Mouse (Mus musculus) hindbrain, embryonic 16.5 days (tissue): ENCODE results near the gene Zswim8. TPM values are rescaled to one million over a fixed set of nuclear protein-coding genes. Genes with fewer than 3 reads are reported as not detected.
A peak's percentile ranks its signal among the peaks of the same experiment; 100 is the strongest.
"Not testable (repeated sequence)": the region's sequence is repeated elsewhere in the genome, so short reads cannot be mapped to it uniquely, and the experiment has no call there.

Source experiments
- ATAC-seq: fragments of 200-750 bp; cut with Nextera tagmentation; 2 replicates; pipeline ENCODE4 v1.8.0; 2017; ENCODE audit warnings: moderate TSS enrichment, moderate library complexity
- H3K27ac ChIP-seq: fragments of 300-500 bp; sonication (generic); 2 replicates; pipeline ENCODE4 v1.5.1; 2014; ENCODE audit warnings: low read depth, mild to moderate bottlenecking, control low read depth, low read length, moderate library complexity
- H3K27me3 ChIP-seq: fragments of 300-500 bp; sonication (generic); replicated peaks from 2 replicates; pipeline ENCODE4 v1.6.1; 2014; ENCODE audit warnings: low read length; ENCODE audit not compliant: control insufficient read depth, insufficient read depth
- H3K36me3 ChIP-seq: fragments of 300-500 bp; sonication (generic); 2 replicates; pipeline ENCODE4 v1.6.1; 2014; ENCODE audit warnings: mild to moderate bottlenecking, low read length, moderate library complexity, mixed read lengths; ENCODE audit not compliant: control insufficient read depth, insufficient read depth
- H3K4me1 ChIP-seq: fragments of 300-500 bp; sonication (generic); 2 replicates; pipeline ENCODE4 v1.6.1; 2014; ENCODE audit warnings: low read depth, low read length; ENCODE audit not compliant: control insufficient read depth, insufficient read depth
- H3K4me2 ChIP-seq: fragments of 300-500 bp; sonication (generic); 2 replicates; pipeline ENCODE4 v1.6.1; 2014; ENCODE audit warnings: mild to moderate bottlenecking, low read length, control low read depth, moderate library complexity
- H3K4me3 ChIP-seq: fragments of 300-500 bp; sonication (generic); 2 replicates; pipeline ENCODE4 v1.5.1; 2014; ENCODE audit warnings: mild to moderate bottlenecking, low read length, control low read depth, moderate library complexity
- H3K9ac ChIP-seq: fragments of 300-500 bp; sonication (generic); 2 replicates; pipeline ENCODE4 v1.6.1; 2014; ENCODE audit warnings: low read depth, mild to moderate bottlenecking, control low read depth, low read length, moderate library complexity
- H3K9me3 ChIP-seq: fragments of 300-500 bp; sonication (generic); 2 replicates; pipeline ENCODE4 v1.6.1; 2014; ENCODE audit warnings: mild to moderate bottlenecking, low read length, moderate library complexity; ENCODE audit not compliant: control insufficient read depth
- WGBS: fragments of 180-500 bp; shearing (Covaris S2); extraction: QIAGEN DNeasy Blood & Tissue Kit; methylation state at CpG from one replicate; pipeline ENCODE4 v1.1.7; 2014; 5-methylcytosine and 5-hydroxymethylcytosine counted together
- polyA plus RNA-seq: library from polyadenylated mRNA; unstranded; fragments of >200 nt; fragmentation: Nextera tagmentation; extraction: Ambion mirVana; gene quantifications from 2 replicates; pipeline ENCODE4 v1.2.1, GENCODE M21; 2015

Gene Zswim8
- polyA plus RNA-seq, 1 experiment from 2014 or later: 36.1 TPM

DNA sequence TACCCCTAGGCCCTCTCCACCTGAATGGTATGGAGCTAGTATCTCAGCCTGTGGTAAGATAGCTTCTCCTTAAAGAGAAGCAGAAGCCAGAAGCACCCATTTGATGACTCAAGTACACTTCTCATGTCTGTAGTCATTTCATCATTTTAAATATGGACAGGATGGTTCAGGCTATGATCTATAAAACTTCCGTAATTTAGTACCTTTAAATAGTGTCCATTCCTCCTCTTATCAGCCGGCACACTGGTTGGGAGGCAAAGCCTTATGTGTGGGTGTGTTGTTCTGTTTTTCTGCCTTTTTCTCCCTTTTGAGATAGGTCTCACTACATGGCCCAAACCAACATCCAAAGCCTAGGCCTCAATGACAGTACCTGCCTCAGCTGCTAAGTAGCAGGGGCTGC, 8.8 kb upstream of the Zswim8 start:
- Histone ChIP-seq H3K27me3 (no peaks in the 10 kb centered on the region), H3K36me3 (peaks cover 6% of the 10 kb centered on the region), H3K27ac (no peak overlapping the region), H3K9ac (no peak overlapping the region), H3K4me1 (peaks cover 65% of the 10 kb centered on the region), H3K9me3 (no peaks in the 10 kb centered on the region), H3K4me3 (no peak overlapping the region), H3K4me2 (peak overlapping the region; percentile 91)
- WGBS: 97% methylated on average over 2 of the region's 2 CpGs
- no peak for ATAC-seq

- Histone ChIP-seq H3K4me3 (no peak overlapping the region), H3K9ac (no peak overlapping the region), H3K36me3 (0 out of 2 replicates have a peak, but pooled peaks cover 6% of the 10 kb centered on the region), H3K4me1 (peaks cover 61% of the 10 kb centered on the region), H3K9me3 (no peaks in the 10 kb centered on the region), H3K27ac (no peak overlapping the region), H3K27me3 (no peaks in the 10 kb centered on the region), H3K4me2 (no peak overlapping the region)
- ATAC-seq: no peak
- WGBS: 81% methylated on average over 3 of the region's 3 CpGs
These were observed 7.0 kb upstream of the Zswim8 start for GRCm38 (mm10) chr14:20700362-20700761.

DNA sequence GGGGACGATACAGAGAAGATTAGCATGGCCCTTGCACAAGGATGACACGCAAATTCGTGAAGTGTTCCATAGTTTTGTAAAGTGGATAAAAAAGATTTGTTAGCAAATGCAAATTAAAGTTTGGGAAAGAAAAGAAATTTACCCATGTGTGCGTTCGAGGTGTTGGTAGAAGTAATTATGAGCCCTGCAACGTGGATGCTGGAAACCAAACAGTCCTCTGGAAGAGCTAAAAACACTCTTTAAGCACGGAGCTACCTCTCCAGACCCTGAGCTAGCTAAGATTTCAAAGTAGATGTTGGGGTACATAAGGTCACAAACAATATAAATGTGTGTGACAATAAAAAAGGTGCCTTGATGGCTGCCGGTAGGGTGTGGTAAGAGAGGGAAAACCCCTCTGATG, 5.8 kb upstream of the Zswim8 start:
- Histone ChIP-seq H3K4me3 (peak overlapping the region; percentile 56; the same call in 1 of the 2 replicates), H3K4me2 (peak overlapping the region; percentile 72), H3K36me3 (0 out of 2 replicates have a peak, but pooled peaks cover 6% of the 10 kb centered on the region), H3K27ac (no peak overlapping the region), H3K27me3 (no peaks in the 10 kb centered on the region), H3K4me1 (peaks cover 53% of the 10 kb centered on the region), H3K9me3 (no peaks in the 10 kb centered on the region), H3K9ac (peak overlapping the region; percentile 29; the same call in 1 of the 2 replicates)
- WGBS: 84% methylated on average over 8 of the region's 8 CpGs
- ATAC-seq: no peak

DNA sequence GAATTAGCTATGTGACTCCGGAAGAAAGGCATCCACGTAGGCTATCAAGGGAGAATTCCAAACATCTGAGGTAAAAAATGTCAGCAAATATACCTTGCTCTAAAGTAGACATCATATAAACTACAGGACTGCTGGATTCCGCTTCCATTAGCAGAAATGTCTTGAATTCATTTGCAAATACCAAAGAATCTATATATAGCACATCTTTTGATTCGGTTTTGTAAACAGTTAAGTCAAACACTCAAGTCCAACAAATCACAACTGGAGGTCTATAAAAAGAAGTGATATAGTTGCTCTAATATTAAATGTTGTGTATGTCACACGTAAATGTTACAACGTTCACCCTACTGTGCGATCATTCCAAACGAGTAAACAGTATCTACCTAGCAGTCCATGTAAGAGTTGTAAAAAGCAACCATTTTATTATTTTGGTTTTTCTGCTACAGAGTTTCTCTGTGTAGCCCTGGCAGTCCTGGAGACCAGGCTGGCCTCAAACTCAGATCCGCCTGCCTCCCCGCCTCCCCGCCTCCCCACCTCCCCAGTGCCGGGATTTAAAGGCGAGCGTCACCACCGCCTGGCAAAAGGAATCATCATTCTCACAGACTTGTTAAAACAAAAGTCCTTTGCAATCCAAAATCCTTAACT, 5.1 kb upstream of the Zswim8 start:
- peak; percentile 25 for ATAC-seq
- WGBS: 18% methylated on average over 15 of the region's 15 CpGs
- H3K9me3 ChIP-seq: no peaks in the 10 kb centered on the region
- H3K4me1 ChIP-seq: peaks cover 46% of the 10 kb centered on the region
- H3K27me3 ChIP-seq: no peaks in the 10 kb centered on the region
- H3K4me2 ChIP-seq: peak overlapping the region; percentile 72
- H3K36me3 ChIP-seq: 0 out of 2 replicates have a peak, but pooled peaks cover 6% of the 10 kb centered on the region
- peak overlapping the region; percentile 87 for H3K27ac ChIP-seq
- H3K4me3 ChIP-seq: peak overlapping the region; percentile 56
- peak overlapping the region; percentile 85 for H3K9ac ChIP-seq

DNA sequence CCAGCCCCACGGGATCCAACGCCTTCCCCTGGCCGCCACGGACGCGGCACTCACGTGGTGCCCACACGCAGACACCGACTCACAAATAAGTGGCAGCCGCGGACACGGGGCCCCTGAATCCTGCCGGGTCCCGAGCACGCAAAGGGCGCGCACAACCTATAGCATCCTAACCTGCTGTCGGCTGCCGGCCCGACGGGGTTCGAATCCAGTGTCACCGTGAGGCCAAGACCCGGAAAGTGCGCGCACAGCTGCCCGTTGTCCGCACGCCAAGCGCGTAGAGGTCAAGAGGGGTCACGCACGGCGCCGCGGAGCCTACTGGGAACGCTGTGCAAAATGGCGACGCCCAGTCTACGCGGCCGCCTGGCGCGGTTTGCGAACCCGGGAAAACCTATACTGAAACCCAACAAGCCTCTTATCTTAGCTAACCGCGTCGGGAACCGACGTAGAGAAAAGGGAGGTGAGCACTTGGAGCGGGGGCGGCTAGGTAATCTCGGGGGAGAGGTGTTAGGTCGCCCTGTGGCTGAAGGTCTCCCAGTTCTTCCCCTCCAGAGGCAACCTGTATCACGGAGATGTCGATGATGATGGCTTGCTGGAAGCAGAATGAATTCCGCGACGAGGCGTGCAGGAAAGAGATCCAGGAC, 4.5 kb upstream of the Zswim8 start, which contains the start of gene Chchd1:
Gene Chchd1 (plus strand): TSS at position 266 of the 641 bp plus-strand sequence.
- Histone ChIP-seq H3K36me3 (0 out of 2 replicates have a peak, but pooled peaks cover 6% of the 10 kb centered on the region), H3K9ac (peak within 1 kb of the TSS; percentile 85), H3K4me2 (peak within 1 kb of the TSS; percentile 72), H3K4me1 (peaks cover 40% of the 10 kb centered on the region), H3K27me3 (no peaks in the 10 kb centered on the region), H3K27ac (peak within 1 kb of the TSS; percentile 87), H3K4me3 (peak within 1 kb of the TSS; percentile 56), H3K9me3 (no peaks in the 10 kb centered on the region)
- whole genome bisulfite sequencing: 0% methylated on average over 61 of the region's 61 CpGs
- ATAC-seq: peak; percentile 79

GRCm38 (mm10) chr14:20703461-20703860, 3.9 kb upstream of the Zswim8 start:
- ATAC-seq, H3K36me3 ChIP-seq, H3K27me3 ChIP-seq, H3K9me3 ChIP-seq: not testable (repeated sequence)
- peaks cover 34% of the 10 kb centered on the region for H3K4me1 ChIP-seq
- H3K9ac ChIP-seq: peak overlapping the region; percentile 85
- 16% methylated on average over 8 of the region's 8 CpGs for WGBS
- peak overlapping the region; percentile 87 for H3K27ac ChIP-seq
- H3K4me3 ChIP-seq: peak overlapping the region; percentile 56
- H3K4me2 ChIP-seq: peak overlapping the region; percentile 72

- no peak for ATAC-seq
- peak overlapping the region; percentile 98 for H3K9ac ChIP-seq
- no peaks in the 10 kb centered on the region for H3K9me3 ChIP-seq
- peak overlapping the region; percentile 90 for H3K4me3 ChIP-seq
- no peak overlapping the region for H3K27ac ChIP-seq
- no peaks in the 10 kb centered on the region for H3K27me3 ChIP-seq
- H3K4me2 ChIP-seq: peak overlapping the region; percentile 57
- H3K4me1 ChIP-seq: peaks cover 18% of the 10 kb centered on the region
- peaks cover 22% of the 10 kb centered on the region for H3K36me3 ChIP-seq
- 11% methylated on average over 10 of the region's 10 CpGs for WGBS
These were observed 887 bp downstream of the Zswim8 start for GRCm38 (mm10) chr14:20708239-20708638.

- peaks cover 67% of the 10 kb centered on the region for H3K36me3 ChIP-seq
- WGBS: 73% methylated on average over 11 of the region's 11 CpGs
- no peak overlapping the region for H3K9ac ChIP-seq
- no peaks in the 10 kb centered on the region for H3K27me3 ChIP-seq
- no peak overlapping the region for H3K4me3 ChIP-seq
- H3K4me2 ChIP-seq: no peak overlapping the region
- ATAC-seq: no peak
- peaks cover 10% of the 10 kb centered on the region for H3K4me1 ChIP-seq
- no peaks in the 10 kb centered on the region for H3K9me3 ChIP-seq
- no peak overlapping the region for H3K27ac ChIP-seq
These were observed 6.5 kb downstream of the Zswim8 start for GRCm38 (mm10) chr14:20713832-20714231.

- no peaks in the 10 kb centered on the region for H3K9me3 ChIP-seq
- no peak overlapping the region for H3K27ac ChIP-seq
- H3K36me3 ChIP-seq: peaks cover 85% of the 10 kb centered on the region
- ATAC-seq: no peak
- 92% methylated on average over 10 of the region's 10 CpGs for WGBS
- no peak overlapping the region for H3K4me3 ChIP-seq
- no peaks in the 10 kb centered on the region for H3K4me1 ChIP-seq
- no peak overlapping the region for H3K9ac ChIP-seq
- H3K27me3 ChIP-seq: no peaks in the 10 kb centered on the region
- no peak overlapping the region for H3K4me2 ChIP-seq
These were observed 11.1 kb downstream of the Zswim8 start for GRCm38 (mm10) chr14:20718443-20718842.
